Mouse (Mus musculus): ENCODE measurements at regions not wholly inside any gene's neighbourhood (a gene's known extent, or its start where the extent isn't known, plus 50 kb on each side); places are given as distances from the start of the nearest gene placed in this dataset.

GRCm38 (mm10) chr6:127311192-127312054 lies 135.2 kb upstream of the Parp11 start:
- no peak for DNase-seq

GRCm38 (mm10) chr6:127317309-127317708 lies 129.3 kb upstream of the Parp11 start:
- DNase-seq = no peak

- no peak for DNase-seq
Measured at GRCm38 (mm10) chr6:127318746-127319582, 127.7 kb upstream of the Parp11 start.

DNA sequence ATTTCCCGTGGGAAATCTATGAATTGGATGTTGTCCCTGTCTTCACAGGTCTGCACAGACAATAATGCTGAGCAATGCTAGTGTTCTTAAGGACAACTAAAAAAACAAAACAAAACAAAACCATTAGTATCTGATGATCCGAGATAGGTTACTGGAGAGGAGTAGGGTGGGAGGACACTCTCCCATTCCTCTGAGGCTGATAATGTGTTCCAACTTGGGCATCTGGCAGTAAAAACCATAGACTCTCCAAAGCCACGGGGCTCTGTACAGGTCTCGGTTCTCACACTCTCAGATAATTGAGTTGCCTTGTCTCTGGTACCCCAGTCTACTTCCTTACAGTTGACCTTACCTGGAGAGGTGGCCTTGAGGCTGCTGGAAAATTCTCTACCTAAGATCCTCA lies 126.0 kb upstream of the Parp11 start:
- DNase-seq = no peak

DNA sequence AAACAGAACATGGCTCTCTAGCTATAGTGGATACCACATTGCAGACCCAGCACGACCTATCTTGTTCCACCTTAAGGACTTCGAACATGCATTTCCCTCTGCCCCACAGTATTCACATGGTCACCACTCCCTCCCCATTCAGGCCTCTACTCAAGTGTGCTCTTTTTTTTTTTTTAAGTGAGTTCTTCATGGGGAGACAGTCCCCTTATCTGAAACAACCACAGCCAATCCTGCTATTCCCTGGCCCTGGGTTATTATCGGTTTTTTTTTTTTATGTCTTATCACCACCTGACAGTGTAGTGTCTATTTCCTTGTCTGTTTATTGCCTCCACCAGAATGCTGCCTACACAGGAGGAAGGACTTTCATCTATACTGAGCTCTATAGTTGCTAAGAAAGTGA lies 125.6 kb upstream of the Parp11 start:
- DNase-seq = no peak

DNA sequence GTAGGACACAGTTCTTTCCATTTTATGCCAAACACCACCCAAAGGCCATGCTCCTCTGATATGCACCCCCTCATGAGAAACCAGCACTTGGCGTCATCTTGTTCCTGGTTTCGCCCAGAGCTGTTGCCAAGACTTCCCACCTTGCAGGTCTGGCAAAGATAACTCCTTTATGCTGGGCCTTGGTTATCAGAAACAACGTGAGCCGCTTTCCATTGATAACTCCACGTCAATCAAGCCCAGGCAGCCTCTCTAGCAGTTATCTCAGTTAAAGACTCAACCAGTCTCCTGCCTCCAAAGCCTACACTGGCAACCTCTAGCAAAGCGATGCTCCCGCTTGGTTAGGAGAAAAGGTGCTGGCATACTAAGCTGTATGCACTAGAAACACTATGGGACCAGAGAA lies 124.2 kb upstream of the Parp11 start:
- DNase-seq = no peak

- peak; percentile 84 for DNase-seq
Measured at GRCm38 (mm10) chr6:127324984-127325383, 121.7 kb upstream of the Parp11 start.

DNA sequence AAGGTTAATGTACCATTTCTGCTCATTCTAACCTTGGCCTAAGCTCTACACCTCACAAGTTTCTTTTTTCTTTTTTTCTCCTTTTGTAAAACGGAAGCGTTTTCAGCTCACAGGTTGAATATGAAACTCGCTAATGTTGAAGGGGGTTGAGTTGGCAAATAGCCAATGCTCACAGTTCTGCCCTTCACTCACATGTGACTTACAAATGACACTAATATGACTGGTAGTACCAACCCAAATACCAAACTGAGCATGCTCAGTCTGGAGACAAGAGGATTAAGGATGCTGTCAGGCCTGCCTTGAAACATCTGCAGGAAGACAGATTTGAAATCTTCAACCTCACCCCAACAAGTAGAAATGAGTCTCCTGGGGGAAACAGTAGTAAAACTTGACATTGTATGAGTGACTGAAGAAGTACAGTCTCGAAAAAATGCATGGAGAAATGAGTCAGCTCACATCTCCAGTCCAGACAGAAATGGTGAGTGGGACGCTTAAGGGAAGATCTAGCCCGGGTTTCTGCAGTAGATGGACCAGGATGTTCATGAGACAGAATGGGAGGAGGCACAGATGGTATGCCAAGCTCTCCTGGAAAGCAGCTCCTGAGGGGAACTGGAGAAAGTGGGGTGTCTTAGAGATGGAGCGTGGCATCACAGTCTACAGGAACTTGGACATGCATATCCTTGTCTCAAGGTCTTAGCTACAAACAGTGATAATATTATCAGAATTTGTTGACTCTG lies 120.9 kb upstream of the Parp11 start:
- no peak for DNase-seq

DNA sequence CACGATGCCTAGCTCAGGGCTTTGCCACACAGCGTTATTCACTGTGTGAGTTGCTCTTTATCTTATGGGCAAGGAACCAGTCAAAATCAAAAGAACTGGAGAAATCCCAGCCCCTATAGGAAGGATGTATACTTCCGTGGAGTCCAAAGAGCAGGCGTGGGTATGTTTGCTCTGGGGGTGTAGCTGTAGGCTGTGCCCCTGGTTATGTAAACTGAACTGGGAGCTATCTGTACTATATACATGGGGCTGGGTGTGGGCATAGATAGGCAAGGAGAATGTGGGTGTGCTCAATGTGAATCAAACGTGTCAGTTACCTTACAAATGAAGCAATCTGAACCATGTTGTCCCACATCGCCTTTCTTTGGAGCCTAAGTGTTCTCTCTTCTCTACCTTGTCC lies 120.3 kb upstream of the Parp11 start:
- no peak for DNase-seq

DNA sequence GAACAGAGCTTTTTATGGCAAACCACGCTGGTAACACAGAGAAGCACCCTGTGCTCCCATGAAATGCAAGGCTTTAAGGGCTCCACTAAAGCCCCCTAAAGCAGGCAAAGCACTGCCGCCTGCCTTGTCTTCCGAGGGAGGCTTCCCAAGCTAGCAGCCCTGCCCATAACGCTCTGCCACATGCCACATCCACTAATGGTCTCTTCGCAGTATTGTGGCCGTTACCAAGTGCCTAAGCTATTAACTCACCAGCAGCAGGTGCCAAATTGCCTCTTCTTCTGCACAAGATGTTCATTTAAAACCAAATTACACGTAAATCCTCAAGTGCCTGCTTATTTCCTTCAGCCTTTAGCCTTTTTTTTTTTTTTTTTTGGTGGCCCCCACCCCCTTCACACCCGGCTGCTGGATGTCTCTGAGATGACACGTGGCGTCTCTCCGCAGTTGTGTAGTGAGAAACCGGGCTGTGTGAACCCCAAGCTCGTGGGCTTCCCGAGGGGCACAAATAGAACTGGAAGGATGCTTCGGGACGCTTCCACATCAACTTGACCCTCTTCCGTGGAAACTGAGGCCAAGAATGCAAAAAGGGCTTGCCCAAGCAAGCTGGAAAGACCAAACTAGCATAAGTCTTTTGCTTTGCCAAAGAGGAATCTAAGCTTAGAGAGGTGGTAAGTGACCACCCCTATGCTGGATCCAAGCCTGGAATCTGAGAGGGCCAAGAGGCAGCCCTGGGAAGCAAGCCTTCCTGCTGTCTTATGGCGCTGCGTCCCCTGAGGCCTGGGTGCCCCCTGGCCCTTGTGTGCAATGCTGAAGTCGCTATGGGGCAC lies 117.2 kb upstream of the Parp11 start:
- DNase-seq = no peak

DNA sequence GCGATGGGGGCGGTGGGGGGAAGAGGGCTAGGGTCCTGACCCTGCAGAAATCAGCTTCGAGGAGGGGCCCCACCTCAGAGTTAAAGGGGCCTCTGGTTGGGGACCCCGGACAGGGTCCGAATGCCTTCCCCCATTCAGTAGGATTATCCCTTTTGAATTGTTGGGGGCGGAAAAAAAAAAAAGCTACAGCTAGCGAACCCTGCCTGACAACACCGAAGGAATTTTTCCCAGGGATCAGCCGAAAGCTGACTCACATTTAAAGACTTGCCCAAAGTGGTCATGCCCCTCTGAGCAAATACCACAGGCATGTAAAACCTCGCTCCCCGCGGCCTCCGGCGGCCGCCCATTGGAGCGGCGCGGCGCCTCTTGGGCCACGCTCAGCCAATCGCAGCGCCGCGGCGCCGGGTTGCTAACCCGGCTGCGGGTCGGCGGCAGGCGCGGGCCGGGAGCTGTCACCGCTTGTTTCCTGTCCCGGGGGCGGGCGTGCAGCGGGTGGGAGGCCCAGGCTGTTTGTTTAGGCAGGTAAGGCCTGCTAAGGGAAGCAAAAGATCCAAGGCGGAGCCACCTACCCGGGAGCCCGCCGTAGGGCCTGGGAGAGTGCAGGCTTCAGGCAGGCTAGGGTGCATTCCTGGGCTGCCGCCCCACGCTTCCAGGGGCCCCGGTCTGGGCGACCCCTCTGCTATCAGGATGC lies 116.5 kb upstream of the Parp11 start:
- DNase-seq = peak; percentile 93

DNA sequence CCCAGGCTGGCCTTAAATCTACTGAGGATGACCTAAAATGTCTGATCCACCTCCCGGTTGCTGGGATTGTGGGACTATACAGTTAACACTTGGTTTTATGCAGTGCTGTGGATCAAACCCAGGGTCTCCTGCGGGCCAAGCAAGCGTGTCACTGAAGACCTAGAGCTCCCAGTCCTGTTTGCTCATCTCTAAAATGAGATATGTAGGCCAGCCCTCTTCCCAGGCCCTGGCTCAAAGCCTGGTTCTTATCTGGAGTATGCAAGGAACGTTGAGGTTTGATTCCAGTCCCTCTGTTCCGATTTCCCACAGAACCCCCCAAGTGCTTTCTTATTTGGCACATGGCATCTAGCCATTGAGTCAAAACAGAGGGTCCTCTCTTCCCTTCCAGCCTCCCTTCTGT lies 115.5 kb upstream of the Parp11 start:
- DNase-seq = peak; percentile 43

DNA sequence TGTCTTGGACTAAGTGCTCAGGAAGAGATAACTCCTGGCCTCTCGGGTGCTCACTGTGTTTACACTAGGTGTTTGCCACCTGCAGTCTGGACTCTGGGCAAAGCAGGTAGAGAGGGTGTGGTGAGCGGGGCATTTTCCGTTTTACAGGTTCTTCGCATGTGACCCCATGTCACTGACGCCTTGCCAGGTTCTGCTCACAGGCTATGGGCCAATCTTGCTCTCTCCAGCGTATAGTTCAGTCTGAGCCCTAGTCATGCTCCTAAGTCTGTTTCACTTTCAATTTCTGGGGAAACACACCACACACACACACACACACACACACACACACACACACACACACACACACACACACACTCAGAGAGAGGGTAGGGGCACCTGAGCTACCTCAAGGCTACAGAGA lies 112.4 kb upstream of the Parp11 start:
- no peak for DNase-seq

DNA sequence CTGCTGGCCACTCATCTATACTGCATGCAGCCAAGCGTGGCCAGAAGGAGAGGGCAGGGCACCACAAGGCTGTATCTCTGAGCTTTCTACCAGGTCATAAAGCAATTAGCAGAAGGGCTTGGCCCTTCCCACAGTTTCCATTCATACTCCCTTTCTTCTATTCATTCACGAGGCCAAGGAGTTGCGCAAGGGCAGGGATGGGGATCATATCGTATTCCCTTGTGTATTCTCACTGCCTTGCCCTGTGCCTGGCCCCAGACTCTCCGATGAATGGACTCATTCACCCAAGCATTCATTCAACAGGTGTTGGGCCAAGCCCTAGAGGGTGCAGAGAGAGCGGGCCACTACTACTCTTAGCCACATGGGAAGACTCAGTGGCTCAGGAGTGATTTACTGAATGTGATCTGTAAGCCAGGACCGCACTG lies 111.2 kb upstream of the Parp11 start:
- no peak for DNase-seq

DNA sequence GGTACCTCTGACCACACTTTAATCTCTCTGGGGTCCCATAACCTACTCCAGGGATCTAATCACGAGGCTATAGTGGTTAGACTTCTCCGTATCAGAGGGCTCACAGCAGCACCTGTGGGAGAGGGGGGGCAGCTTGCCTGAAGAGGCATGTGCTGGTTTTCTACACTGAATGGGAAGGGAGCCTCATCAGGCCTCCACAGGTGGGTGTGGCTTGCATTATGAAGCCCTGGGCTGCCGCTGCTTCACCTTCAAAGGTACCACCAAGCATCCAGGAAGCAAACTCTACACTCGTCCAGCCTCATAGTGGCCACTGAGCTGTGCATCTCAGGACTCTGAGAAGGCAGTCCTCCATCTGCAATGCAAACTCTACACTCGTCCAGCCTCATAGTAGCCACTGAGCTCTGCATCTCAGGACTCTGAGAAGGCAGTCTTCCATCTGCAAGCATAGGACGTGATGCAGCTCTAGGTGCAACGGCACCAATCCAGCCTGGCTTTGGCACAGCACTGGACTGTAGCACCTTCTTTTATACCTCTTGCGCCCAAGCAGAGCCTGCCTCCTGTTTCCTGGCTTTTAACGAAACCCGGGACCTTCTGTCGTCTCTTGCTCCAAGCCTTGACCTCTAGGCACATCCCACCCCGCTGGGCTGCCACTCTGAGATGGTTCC lies 110.5 kb upstream of the Parp11 start:
- DNase-seq = no peak

DNA sequence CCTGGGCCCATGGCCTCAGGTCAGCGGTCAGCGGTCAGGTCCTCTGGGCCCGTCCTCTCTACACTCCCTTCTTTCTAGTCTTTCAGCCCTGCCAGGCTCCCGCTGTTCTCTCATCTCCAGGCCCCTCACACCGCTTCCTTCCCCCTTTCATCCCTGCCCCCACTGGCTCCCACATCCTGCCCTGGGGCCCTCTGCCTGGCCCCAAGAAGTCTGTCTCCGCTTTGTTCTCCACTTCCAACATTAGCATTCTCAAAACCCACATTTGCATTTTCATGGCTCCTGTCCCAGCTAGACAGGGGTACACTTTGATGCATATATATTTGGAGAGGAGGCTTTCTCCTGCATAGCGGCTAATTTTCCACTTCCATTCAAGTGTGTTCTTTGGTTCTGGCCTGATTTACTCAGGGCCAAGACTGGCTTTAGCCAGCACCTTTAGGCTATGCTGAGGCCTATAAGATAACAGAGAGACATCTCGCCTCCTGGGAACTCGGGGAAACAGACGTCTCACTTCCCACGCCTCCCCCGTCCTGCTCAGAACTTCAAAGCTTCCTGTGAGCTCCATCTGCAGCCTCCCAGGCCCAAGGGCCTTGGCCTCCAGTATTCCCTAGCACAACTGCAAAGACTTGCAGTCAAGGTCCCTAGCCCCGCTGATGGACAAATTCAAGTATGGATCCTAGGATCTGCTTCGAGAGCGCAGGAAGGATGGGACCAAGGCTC lies 109.8 kb upstream of the Parp11 start:
- DNase-seq = peak; percentile 32

DNA sequence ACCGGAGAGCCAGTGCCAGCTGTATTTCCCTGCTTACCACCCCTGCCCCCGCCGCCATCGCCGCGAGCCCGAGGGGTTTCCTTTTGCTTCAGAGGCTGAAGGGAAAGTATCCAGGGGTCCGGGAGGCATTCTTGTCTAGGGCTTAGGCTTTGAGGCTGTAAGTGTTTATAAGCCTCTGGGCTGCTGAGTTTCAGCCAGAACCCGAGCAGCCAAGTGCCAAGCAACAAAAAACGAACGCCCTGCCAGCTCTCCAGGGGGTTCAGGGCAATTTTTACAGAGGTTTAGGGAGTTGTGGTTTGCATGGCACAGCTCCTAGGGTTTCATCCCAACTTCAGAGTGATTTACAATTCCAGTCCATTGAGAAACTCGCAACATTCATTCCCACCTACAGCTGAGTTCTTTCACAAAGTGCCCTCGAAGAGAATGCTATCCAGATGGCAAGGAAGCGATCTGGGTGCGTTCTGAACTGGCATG lies 109.2 kb upstream of the Parp11 start:
- DNase-seq = no peak

DNA sequence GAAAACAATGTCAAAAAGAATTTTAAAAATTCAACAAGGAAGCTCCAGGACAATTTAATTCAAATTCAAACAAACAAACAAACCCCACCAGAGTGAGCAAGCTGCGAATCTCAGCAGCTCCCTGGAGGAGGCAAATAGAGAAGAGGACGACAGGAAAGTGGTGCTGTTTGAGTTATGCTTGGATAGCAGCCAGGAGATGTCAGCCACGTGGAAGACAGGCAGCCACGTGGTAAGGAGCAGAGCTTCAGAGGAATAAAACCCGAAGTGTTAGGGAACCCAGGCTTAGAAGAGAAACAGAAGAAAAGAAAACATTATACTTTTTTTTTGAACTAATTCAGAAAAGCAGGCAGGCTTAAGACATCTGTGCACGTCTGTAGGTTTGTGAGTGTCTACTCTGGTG lies 108.2 kb upstream of the Parp11 start:
- no peak for DNase-seq

- no peak for DNase-seq
Measured at GRCm38 (mm10) chr6:127341604-127342003, 105.0 kb upstream of the Parp11 start.

DNA sequence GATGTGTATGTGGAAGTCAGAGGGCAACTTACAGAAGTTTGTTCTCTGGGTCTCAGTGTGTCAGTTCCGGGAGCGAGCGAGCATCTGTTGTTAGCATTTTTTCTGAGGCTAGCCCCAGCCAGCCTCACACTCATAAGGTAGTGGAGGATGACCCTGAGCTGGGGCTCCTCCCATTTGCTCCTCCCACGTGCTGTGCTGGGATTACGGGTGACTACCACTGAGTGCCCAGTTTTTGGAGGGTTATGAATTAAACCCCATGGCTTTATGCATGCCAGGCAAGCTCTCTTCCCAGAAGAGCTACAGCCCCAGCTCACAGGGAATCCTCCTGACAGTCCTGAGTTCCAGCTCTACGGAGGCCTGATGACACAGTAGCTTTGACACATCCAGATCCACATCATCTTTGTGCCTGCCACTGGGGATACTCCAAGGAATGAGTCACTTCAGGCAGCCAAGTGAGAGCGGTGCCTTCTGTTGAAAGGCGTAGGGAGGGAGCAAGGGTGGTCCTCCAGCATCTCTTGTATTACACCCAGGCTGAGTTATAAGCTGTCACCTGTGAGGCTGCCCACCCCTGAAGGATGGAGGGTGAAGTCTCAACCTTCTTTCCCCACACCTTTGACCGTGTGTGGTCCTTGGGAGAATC lies 97.8 kb upstream of the Parp11 start:
- DNase-seq = no peak
